Mouse (Mus musculus) myocyte (in vitro differentiated cells): ENCODE results near the gene Itga2. TPM values are rescaled to one million over a fixed set of nuclear protein-coding genes. Genes with fewer than 3 reads are reported as not detected.

ENCODE experiments used
- H3K27me3 ChIP-seq: one replicate; pipeline ENCODE4 v1.6.1; 2011; ENCODE audit not compliant: control insufficient read depth, insufficient read depth, insufficient read length
- H3K36me3 ChIP-seq: one replicate; pipeline ENCODE4 v1.6.1; 2011; ENCODE audit not compliant: control insufficient read depth, insufficient read depth
- H3K4me2 ChIP-seq: one replicate; pipeline ENCODE4 v1.6.1; 2011; ENCODE audit warnings: low read depth, control low read depth
- H3K4me3 ChIP-seq: one replicate; pipeline ENCODE4 v1.5.1; 2011; ENCODE audit warnings: mild to moderate bottlenecking, control low read depth, moderate library complexity
- H3K79me2 ChIP-seq: one replicate; pipeline ENCODE4 v1.6.1; 2011; ENCODE audit not compliant: control insufficient read depth, insufficient read depth
- H3ac ChIP-seq: one replicate; pipeline ENCODE4 v1.6.1; 2011; ENCODE audit not compliant: control insufficient read depth, insufficient read length
- CEBPB ChIP-seq: IDR thresholded peaks from 2 replicates; pipeline ENCODE4 v1.6.1; 2011; ENCODE audit warnings: mild to moderate bottlenecking, moderate library complexity; ENCODE audit not compliant: poor library complexity, insufficient read depth, severe bottlenecking
- E2F4 ChIP-seq: IDR thresholded peaks from one replicate; pipeline ENCODE4 v1.6.1; 2011; ENCODE audit warnings: mild to moderate bottlenecking, control low read depth, moderate library complexity; ENCODE audit not compliant: insufficient read depth
- MAX ChIP-seq: IDR thresholded peaks from one replicate; pipeline ENCODE4 v1.6.1; 2011; ENCODE audit warnings: low read depth, mild to moderate bottlenecking, control low read depth
- MYOD1 ChIP-seq, 3 experiments: IDR thresholded peaks; one replicate each; pipeline ENCODE4 v1.6.1; 2011; ENCODE audit warnings: control low read depth in 2 of 3, low read depth in 2 of 3, mild to moderate bottlenecking in 2 of 3, moderate library complexity in 1 of 3; ENCODE audit not compliant: insufficient read length in 2 of 3, control insufficient read depth in 1 of 3
- MYOG ChIP-seq, 3 experiments: IDR thresholded peaks; one replicate each; pipeline ENCODE4 v1.6.1; 2011; ENCODE audit warnings: control low read depth in 2 of 3, low read depth in 2 of 3, mild to moderate bottlenecking in 2 of 3; ENCODE audit not compliant: insufficient read length in 2 of 3, control insufficient read depth in 1 of 3, insufficient read depth in 1 of 3
- POLR2A ChIP-seq: IDR thresholded peaks from one replicate; pipeline ENCODE4 v1.6.1; 2011; ENCODE audit warnings: low read depth, mild to moderate bottlenecking, control low read depth, moderate library complexity; ENCODE audit not compliant: insufficient read length
- POLR2AphosphoS2 ChIP-seq: IDR thresholded peaks from one replicate; pipeline ENCODE4 v1.6.1; 2011; ENCODE audit warnings: low read depth, control low read depth; ENCODE audit not compliant: insufficient read length
- REST ChIP-seq: IDR thresholded peaks from one replicate; pipeline ENCODE4 v1.6.1; 2011; ENCODE audit warnings: mild to moderate bottlenecking, control low read depth, moderate library complexity; ENCODE audit not compliant: insufficient read depth, insufficient read length
- SRF ChIP-seq: IDR thresholded peaks from one replicate; pipeline ENCODE4 v1.6.1; 2011; ENCODE audit warnings: low read depth; ENCODE audit not compliant: control insufficient read depth, insufficient read length
- TCF12 ChIP-seq: IDR thresholded peaks from one replicate; pipeline ENCODE4 v1.6.1; 2011; ENCODE audit warnings: mild to moderate bottlenecking, control low read depth; ENCODE audit not compliant: poor library complexity, insufficient read depth, severe bottlenecking
- TCF3 ChIP-seq: IDR thresholded peaks from one replicate; pipeline ENCODE4 v1.6.1; 2011; ENCODE audit warnings: low read depth, control low read depth; ENCODE audit not compliant: insufficient read length
- USF1 ChIP-seq: IDR thresholded peaks from one replicate; pipeline ENCODE4 v1.6.1; 2011; ENCODE audit warnings: low read depth, mild to moderate bottlenecking, control low read depth, moderate library complexity
- polyA plus RNA-seq: library from polyadenylated mRNA; unstranded; fragments of >200 nt; fragmentation: generic; extraction: Trizol; gene quantifications from one replicate; pipeline ENCODE4 v1.2.1, GENCODE M21; 2012; ENCODE audit warnings: missing spikeins

The Itga2 gene
- polyA plus RNA-seq, 1 experiment: 0.01 TPM

DNA sequence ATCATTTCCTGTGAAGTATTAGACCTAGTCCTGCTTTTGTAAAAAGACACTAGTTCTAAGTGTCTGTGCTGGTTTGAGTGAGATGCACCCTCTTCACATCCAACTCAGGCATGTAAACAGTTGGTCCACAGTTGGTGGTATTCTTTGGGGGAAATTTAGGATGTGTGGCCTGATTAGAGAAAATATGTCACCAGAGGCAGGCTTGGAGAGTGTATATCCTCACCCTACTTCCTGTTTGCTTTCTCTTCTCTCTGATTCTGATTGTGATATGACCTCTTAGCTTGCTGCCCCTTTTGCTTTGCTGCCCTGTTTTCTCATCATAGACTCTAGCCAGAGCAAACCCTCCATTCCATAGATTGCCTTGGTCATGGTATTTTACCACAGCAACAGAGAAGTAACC is 37.2 kb downstream of the Itga2 start:
- TF ChIP-seq SRF: no peak
- TF ChIP-seq POLR2A: no peak
- no peak for TF ChIP-seq REST
- no peak for TF ChIP-seq POLR2AphosphoS2
- TF ChIP-seq TCF3: no peak
- no peak for TF ChIP-seq USF1
- TF ChIP-seq CEBPB: no peak
- TF ChIP-seq MYOD1 (IDR thresholded peaks at IDR 0.05; ENCODE audit: control insufficient read depth in 1 of 3, insufficient read length in 2 of 3, low read depth in 2 of 3): no peak
- TF ChIP-seq MAX: no peak
- no peak overlapping the region for H3K4me2 ChIP-seq

GRCm38 (mm10) chr13:114891655-114892054 is 40.2 kb downstream of the Itga2 start:
- Histone ChIP-seq H3K79me2 (no peaks in the 10 kb centered on the region), H3K27me3 (no peaks in the 10 kb centered on the region), H3ac (no peak overlapping the region), H3K36me3 (no peaks in the 10 kb centered on the region), H3K4me2 (no peak overlapping the region), H3K4me3 (no peak overlapping the region)
- no peak for TF ChIP-seq TCF3

More for the DNA sequence above, 37.2 kb downstream of the Itga2 start:
- Histone ChIP-seq H3K4me3 (no peak overlapping the region), H3K36me3 (no peaks in the 10 kb centered on the region), H3K79me2 (no peaks in the 10 kb centered on the region), H3K27me3 (no peaks in the 10 kb centered on the region), H3ac (no peak overlapping the region)

DNA sequence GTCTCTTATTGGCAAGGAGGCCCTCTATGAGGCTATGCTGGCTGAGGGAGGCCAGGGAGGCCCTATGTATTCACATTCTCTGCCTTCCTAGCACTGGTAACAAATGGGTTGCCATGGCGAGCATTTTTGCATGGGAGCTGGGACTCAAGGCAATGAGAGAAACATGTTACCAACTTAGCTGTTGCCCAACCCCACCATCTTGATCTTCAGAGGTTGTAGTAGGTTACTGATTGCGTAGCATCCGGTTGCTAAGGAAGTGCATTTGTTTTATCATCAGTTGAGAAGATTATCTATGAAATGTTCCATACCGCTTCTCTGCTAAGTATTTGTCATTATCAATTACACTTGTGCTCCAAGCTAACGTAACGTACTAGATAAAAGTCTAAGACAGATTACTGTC is 44.2 kb downstream of the Itga2 start:
- no peak overlapping the region for H3K4me3 ChIP-seq
- H3ac ChIP-seq: no peak overlapping the region
- no peaks in the 10 kb centered on the region for H3K36me3 ChIP-seq
- H3K4me2 ChIP-seq: no peak overlapping the region
- TF ChIP-seq MAX: no peak
- TF ChIP-seq USF1: no peak
- H3K27me3 ChIP-seq: no peaks in the 10 kb centered on the region
- no peaks in the 10 kb centered on the region for H3K79me2 ChIP-seq

DNA sequence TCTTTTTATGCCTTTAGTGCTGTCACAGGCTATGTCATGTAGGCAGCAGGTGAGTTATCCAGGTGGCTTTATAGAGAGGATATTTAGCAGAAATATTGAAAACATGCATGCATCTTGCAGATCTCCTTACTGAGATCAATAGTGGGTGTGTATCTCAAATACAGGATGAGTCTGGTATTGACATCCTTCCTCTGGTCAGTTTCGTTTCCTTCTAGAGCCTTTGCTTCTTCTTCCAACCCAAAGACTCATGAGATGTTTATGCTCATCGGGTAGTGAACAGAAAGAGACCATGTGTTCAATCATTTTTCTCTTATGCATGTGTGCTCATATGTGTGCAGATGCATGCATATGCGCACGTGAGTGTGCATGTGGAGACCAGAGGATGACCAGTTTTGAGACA is 44.6 kb downstream of the Itga2 start:
- no peak for TF ChIP-seq MYOD1 (IDR thresholded peaks at IDR 0.05; ENCODE audit: control insufficient read depth in 1 of 3, insufficient read length in 2 of 3, low read depth in 2 of 3)
- TF ChIP-seq MAX: no peak
- no peak for TF ChIP-seq MYOG (IDR thresholded peaks at IDR 0.05; ENCODE audit: control insufficient read depth in 1 of 3, insufficient read depth in 1 of 3, insufficient read length in 2 of 3, low read depth in 2 of 3)
- TF ChIP-seq E2F4: no peak
- TF ChIP-seq SRF: no peak
- no peak for TF ChIP-seq POLR2A
- no peak for TF ChIP-seq USF1
- no peak for TF ChIP-seq CEBPB
- TF ChIP-seq REST: no peak
- TF ChIP-seq POLR2AphosphoS2: no peak
- TF ChIP-seq TCF12: no peak
- no peak for TF ChIP-seq TCF3

GRCm38 (mm10) chr13:114885171-114885570 is 46.7 kb downstream of the Itga2 start:
- Histone ChIP-seq H3K27me3 (no peaks in the 10 kb centered on the region), H3K4me3 (no peak overlapping the region), H3K79me2 (no peaks in the 10 kb centered on the region), H3ac (no peak overlapping the region), H3K36me3 (no peaks in the 10 kb centered on the region), H3K4me2 (no peak overlapping the region)
- TF ChIP-seq CEBPB: no peak

More for the DNA sequence above, 44.6 kb downstream of the Itga2 start:
- no peaks in the 10 kb centered on the region for H3K27me3 ChIP-seq
- no peaks in the 10 kb centered on the region for H3K79me2 ChIP-seq
- H3ac ChIP-seq: no peak overlapping the region
- no peak overlapping the region for H3K4me3 ChIP-seq
- H3K4me2 ChIP-seq: no peak overlapping the region
- no peaks in the 10 kb centered on the region for H3K36me3 ChIP-seq

DNA sequence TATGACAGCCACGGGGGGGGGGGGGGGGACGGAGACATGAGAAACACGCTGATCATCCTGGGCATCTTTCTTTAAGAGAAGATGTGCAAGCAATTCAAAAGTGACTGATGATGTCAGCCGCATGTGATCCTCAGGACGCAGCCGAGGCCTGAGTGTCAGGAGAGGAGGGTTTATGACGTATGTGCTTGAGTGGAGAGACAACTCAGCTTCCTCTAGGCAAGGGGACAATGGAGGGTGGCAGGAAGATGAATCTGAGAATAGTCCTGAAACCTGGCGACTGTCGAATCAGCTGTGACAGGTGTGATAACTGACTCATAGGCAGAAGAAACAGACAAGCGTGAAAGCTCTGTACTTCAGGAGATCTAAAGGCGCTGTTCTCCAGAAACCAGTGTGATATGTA is 53.2 kb downstream of the Itga2 start:
- Histone ChIP-seq H3K36me3 (no peaks in the 10 kb centered on the region), H3K4me2 (no peak overlapping the region), H3K4me3 (no peak overlapping the region), H3K79me2 (no peaks in the 10 kb centered on the region), H3K27me3 (no peaks in the 10 kb centered on the region), H3ac (no peak overlapping the region)
- TF ChIP-seq CEBPB (no peak), E2F4 (no peak), TCF3 (no peak)
